Mouse (Mus musculus): ENCODE data around the gene Camk2b. TPM values are rescaled to one million over a fixed set of nuclear protein-coding genes. Genes with fewer than 3 reads are reported as not detected.
A peak's percentile ranks its signal among the peaks of the same experiment; 100 is the strongest.

Gene Camk2b
- polyA plus RNA-seq, 1 experiment from 2014 or later: 51.6 TPM

GRCm38 (mm10) chr11:5974053-5974452, 92.1 kb downstream of the Camk2b start:
- WGBS: 78% methylated on average over 6 of the region's 6 CpGs
- Histone ChIP-seq H3K9ac (ENCODE audit: low read length) (no peak overlapping the region), H3K27me3 (replicated peaks; ENCODE audit: control insufficient read depth, insufficient read depth, low read length) (no peaks in the 10 kb centered on the region), H3K4me3 (ENCODE audit: low read depth, low read length) (no peak overlapping the region), H3K4me2 (ENCODE audit: low read length) (no peak overlapping the region), H3K27ac (ENCODE audit: low read depth, low read length) (no peak overlapping the region), H3K4me1 (ENCODE audit: control insufficient read depth, insufficient read depth, low read length) (no peaks in the 10 kb centered on the region), H3K9me3 (replicated peaks; ENCODE audit: control insufficient read depth, low read length) (no peaks in the 10 kb centered on the region), H3K36me3 (ENCODE audit: control insufficient read depth, insufficient read depth, low read length) (peaks cover 20% of the 10 kb centered on the region)
- DNase-seq (ENCODE audit: low spot score) (no peak), ATAC-seq (no peak)

GRCm38 (mm10) chr11:5973151-5973550, 93.0 kb downstream of the Camk2b start:
- no peak overlapping the region for H3K4me2 ChIP-seq (ENCODE audit: low read length)
- H3K36me3 ChIP-seq (ENCODE audit: control insufficient read depth, insufficient read depth, low read length): peaks cover 29% of the 10 kb centered on the region
- H3K27ac ChIP-seq (ENCODE audit: low read depth, low read length): no peak overlapping the region
- WGBS: 59% methylated on average over 7 of the region's 7 CpGs
- no peak overlapping the region for H3K4me3 ChIP-seq (ENCODE audit: low read depth, low read length)
- ATAC-seq: no peak
- H3K4me1 ChIP-seq (ENCODE audit: control insufficient read depth, insufficient read depth, low read length): no peaks in the 10 kb centered on the region
- no peak overlapping the region for H3K9ac ChIP-seq (ENCODE audit: low read length)
- no peaks in the 10 kb centered on the region for H3K27me3 ChIP-seq (replicated peaks; ENCODE audit: control insufficient read depth, insufficient read depth, low read length)
- no peak for DNase-seq (ENCODE audit: low spot score)
- no peaks in the 10 kb centered on the region for H3K9me3 ChIP-seq (replicated peaks; ENCODE audit: control insufficient read depth, low read length)

GRCm38 (mm10) chr11:5971202-5971601, 95.0 kb downstream of the Camk2b start:
- Histone ChIP-seq H3K4me3 (ENCODE audit: low read depth, low read length) (no peak overlapping the region), H3K4me2 (ENCODE audit: low read length) (no peak overlapping the region), H3K9me3 (replicated peaks; ENCODE audit: control insufficient read depth, low read length) (no peaks in the 10 kb centered on the region), H3K27me3 (replicated peaks; ENCODE audit: control insufficient read depth, insufficient read depth, low read length) (no peaks in the 10 kb centered on the region), H3K9ac (ENCODE audit: low read length) (no peak overlapping the region), H3K27ac (ENCODE audit: low read depth, low read length) (no peak overlapping the region), H3K36me3 (ENCODE audit: control insufficient read depth, insufficient read depth, low read length) (peaks cover 48% of the 10 kb centered on the region), H3K4me1 (ENCODE audit: control insufficient read depth, insufficient read depth, low read length) (no peaks in the 10 kb centered on the region)
- ATAC-seq (no peak), DNase-seq (ENCODE audit: low spot score) (no peak)
- 70% methylated on average over 7 of the region's 7 CpGs for WGBS

- Histone ChIP-seq H3K27me3 (replicated peaks; ENCODE audit: control insufficient read depth, insufficient read depth, low read length) (no peaks in the 10 kb centered on the region), H3K4me3 (ENCODE audit: low read depth, low read length) (no peak overlapping the region), H3K9me3 (replicated peaks; ENCODE audit: control insufficient read depth, low read length) (no peaks in the 10 kb centered on the region), H3K4me2 (ENCODE audit: low read length) (no peak overlapping the region), H3K4me1 (ENCODE audit: control insufficient read depth, insufficient read depth, low read length) (no peaks in the 10 kb centered on the region), H3K27ac (ENCODE audit: low read depth, low read length) (no peak overlapping the region), H3K9ac (ENCODE audit: low read length) (no peak overlapping the region), H3K36me3 (ENCODE audit: control insufficient read depth, insufficient read depth, low read length) (peaks cover 75% of the 10 kb centered on the region)
- DNase-seq (ENCODE audit: low spot score): no peak
- ATAC-seq: no peak
- 70% methylated on average over 6 of the region's 6 CpGs for WGBS
Measured at GRCm38 (mm10) chr11:5968223-5968622, 97.9 kb downstream of the Camk2b start.

GRCm38 (mm10) chr11:5966751-5967150, 99.4 kb downstream of the Camk2b start:
- H3K27ac ChIP-seq (ENCODE audit: low read depth, low read length): no peak overlapping the region
- no peaks in the 10 kb centered on the region for H3K4me1 ChIP-seq (ENCODE audit: control insufficient read depth, insufficient read depth, low read length)
- H3K4me3 ChIP-seq (ENCODE audit: low read depth, low read length): no peak overlapping the region
- no peak overlapping the region for H3K9ac ChIP-seq (ENCODE audit: low read length)
- no peak for ATAC-seq
- H3K4me2 ChIP-seq (ENCODE audit: low read length): no peak overlapping the region
- H3K36me3 ChIP-seq (ENCODE audit: control insufficient read depth, insufficient read depth, low read length): peaks cover 86% of the 10 kb centered on the region
- no peaks in the 10 kb centered on the region for H3K27me3 ChIP-seq (replicated peaks; ENCODE audit: control insufficient read depth, insufficient read depth, low read length)
- H3K9me3 ChIP-seq (replicated peaks; ENCODE audit: control insufficient read depth, low read length): no peaks in the 10 kb centered on the region
- WGBS: 88% methylated on average over 3 of the region's 3 CpGs
- DNase-seq (ENCODE audit: low spot score): no peak

- DNase-seq (ENCODE audit: low spot score) (no peak), ATAC-seq (no peak)
- Histone ChIP-seq H3K9me3 (replicated peaks; ENCODE audit: control insufficient read depth, low read length) (no peaks in the 10 kb centered on the region), H3K4me2 (ENCODE audit: low read length) (no peak overlapping the region), H3K27ac (ENCODE audit: low read depth, low read length) (no peak overlapping the region), H3K36me3 (ENCODE audit: control insufficient read depth, insufficient read depth, low read length) (peaks cover 92% of the 10 kb centered on the region), H3K4me3 (ENCODE audit: low read depth, low read length) (no peak overlapping the region), H3K27me3 (replicated peaks; ENCODE audit: control insufficient read depth, insufficient read depth, low read length) (no peaks in the 10 kb centered on the region), H3K9ac (ENCODE audit: low read length) (no peak overlapping the region), H3K4me1 (ENCODE audit: control insufficient read depth, insufficient read depth, low read length) (no peaks in the 10 kb centered on the region)
- 83% methylated on average over 11 of the region's 11 CpGs for WGBS
Measured at GRCm38 (mm10) chr11:5965865-5966264, 100.3 kb downstream of the Camk2b start.

GRCm38 (mm10) chr11:5960051-5960450, 106.1 kb downstream of the Camk2b start:
- no peaks in the 10 kb centered on the region for H3K27me3 ChIP-seq (replicated peaks; ENCODE audit: control insufficient read depth, insufficient read depth, low read length)
- no peak overlapping the region for H3K4me3 ChIP-seq (ENCODE audit: low read depth, low read length)
- no peaks in the 10 kb centered on the region for H3K9me3 ChIP-seq (replicated peaks; ENCODE audit: control insufficient read depth, low read length)
- H3K27ac ChIP-seq (ENCODE audit: low read depth, low read length): no peak overlapping the region
- ATAC-seq (no peak), DNase-seq (ENCODE audit: low spot score) (peak; percentile 15)
- no peak overlapping the region for H3K9ac ChIP-seq (ENCODE audit: low read length)
- no peak overlapping the region for H3K4me2 ChIP-seq (ENCODE audit: low read length)
- H3K36me3 ChIP-seq (ENCODE audit: control insufficient read depth, insufficient read depth, low read length): peaks cover 54% of the 10 kb centered on the region
- peaks cover 10% of the 10 kb centered on the region for H3K4me1 ChIP-seq (ENCODE audit: control insufficient read depth, insufficient read depth, low read length)
- WGBS: 76% methylated on average over 2 of the region's 2 CpGs

GRCm38 (mm10) chr11:5955546-5956276, 110.5 kb downstream of the Camk2b start, which contains the start of gene Ykt6:
Gene Ykt6 (plus strand): TSS chr11:5955693.
- peak within 1 kb of the TSS; percentile 79 for H3K27ac ChIP-seq (ENCODE audit: low read depth, low read length)
- H3K4me2 ChIP-seq (ENCODE audit: low read length): peak within 1 kb of the TSS; percentile 80
- peaks cover 11% of the 10 kb centered on the region for H3K36me3 ChIP-seq (ENCODE audit: control insufficient read depth, insufficient read depth, low read length)
- no peaks in the 10 kb centered on the region for H3K27me3 ChIP-seq (replicated peaks; ENCODE audit: control insufficient read depth, insufficient read depth, low read length)
- peaks cover 14% of the 10 kb centered on the region for H3K4me1 ChIP-seq (ENCODE audit: control insufficient read depth, insufficient read depth, low read length)
- no peaks in the 10 kb centered on the region for H3K9me3 ChIP-seq (replicated peaks; ENCODE audit: control insufficient read depth, low read length)
- peak within 1 kb of the TSS; percentile 72 for H3K4me3 ChIP-seq (ENCODE audit: low read depth, low read length)
- under 1% methylated on average over 71 of the region's 71 CpGs for WGBS
- peak within 1 kb of the TSS; percentile 84 for H3K9ac ChIP-seq (ENCODE audit: low read length)
- ATAC-seq (peak; percentile 98), DNase-seq (ENCODE audit: low spot score) (peak; percentile 97)

GRCm38 (mm10) chr11:5954965-5955504, 111.1 kb downstream of the Camk2b start:
- Histone ChIP-seq H3K27me3 (replicated peaks; ENCODE audit: control insufficient read depth, insufficient read depth, low read length) (no peaks in the 10 kb centered on the region), H3K36me3 (ENCODE audit: control insufficient read depth, insufficient read depth, low read length) (peaks cover 6% of the 10 kb centered on the region), H3K4me3 (ENCODE audit: low read depth, low read length) (peak overlapping the region; percentile 72), H3K9ac (ENCODE audit: low read length) (peak overlapping the region; percentile 84), H3K27ac (ENCODE audit: low read depth, low read length) (peak overlapping the region; percentile 79), H3K4me1 (ENCODE audit: control insufficient read depth, insufficient read depth, low read length) (peaks cover 14% of the 10 kb centered on the region), H3K4me2 (ENCODE audit: low read length) (peak overlapping the region; percentile 80), H3K9me3 (replicated peaks; ENCODE audit: control insufficient read depth, low read length) (no peaks in the 10 kb centered on the region)
- WGBS: 7% methylated on average over 7 of the region's 7 CpGs
- ATAC-seq (peak; percentile 64), DNase-seq (ENCODE audit: low spot score) (peak; percentile 57)
